Mouse (Mus musculus): ENCODE results near the gene Mrps11. TPM values are rescaled to one million over a fixed set of nuclear protein-coding genes. Genes with fewer than 3 reads are reported as not detected.
A peak's percentile ranks its signal among the peaks of the same experiment; 100 is the strongest.

The Mrps11 gene
- 71.0 and 77.3 TPM in 2 replicates for polyA plus RNA-seq (2015; fragmentation: Nextera tagmentation; extraction: Ambion mirVana)

- peak; percentile 98 for ATAC-seq (replicated peaks; ENCODE audit: low FRiP score, low read depth)
- H3K27ac ChIP-seq = peak within 1 kb of the TSS; percentile 48; the same call in 1 of the 2 replicates
Measured at GRCm38 (mm10) chr7:78782639-78783581, at the start of gene Mrps11, which contains the start of gene Mrpl46. Gene Mrps11, plus strand, starts transcription at chr7:78783119. Gene Mrpl46, minus strand, starts transcription at chr7:78783531.

GRCm38 (mm10) chr7:78737196-78737595 lies 45.7 kb upstream of the Mrps11 start:
- no peak overlapping the region for H3K4me2 ChIP-seq (ENCODE audit: low read length)
- no peaks in the 10 kb centered on the region for H3K36me3 ChIP-seq (ENCODE audit: insufficient read depth, low read length)
- WGBS = 93% methylated on average over 6 of the region's 6 CpGs
- H3K9me3 ChIP-seq (replicated peaks; ENCODE audit: low read length) = no peaks in the 10 kb centered on the region
- ATAC-seq (replicated peaks; ENCODE audit: low FRiP score, low read depth) = no peak
- H3K4me1 ChIP-seq (replicated peaks; ENCODE audit: insufficient read depth, low read length) = no peaks in the 10 kb centered on the region
- H3K9ac ChIP-seq (ENCODE audit: low read depth, low read length) = no peak overlapping the region
- H3K27me3 ChIP-seq (ENCODE audit: insufficient read depth, low read length) = no peaks in the 10 kb centered on the region
- H3K4me3 ChIP-seq (replicated peaks; ENCODE audit: low read depth, low read length) = no peak overlapping the region
- H3K27ac ChIP-seq = no peak overlapping the region
- TF ChIP-seq CTCF (IDR thresholded peaks at IDR 0.05; ENCODE audit: low read depth) = no peak
- DNase-seq (ENCODE audit: low spot score) = no peak

More at GRCm38 (mm10) chr7:78782639-78783581, at the start of gene Mrps11, which contains the start of gene Mrpl46:
- Histone ChIP-seq H3K27me3 (ENCODE audit: insufficient read depth, low read length) (no peaks in the 10 kb centered on the region), H3K36me3 (ENCODE audit: insufficient read depth, low read length) (peaks cover 17% of the 10 kb centered on the region), H3K9ac (ENCODE audit: low read depth, low read length) (peak within 1 kb of the TSS; percentile 83), H3K4me3 (replicated peaks; ENCODE audit: low read depth, low read length) (peak within 1 kb of the TSS; percentile 86), H3K9me3 (replicated peaks; ENCODE audit: low read length) (no peaks in the 10 kb centered on the region), H3K4me1 (replicated peaks; ENCODE audit: insufficient read depth, low read length) (peaks cover 9% of the 10 kb centered on the region), H3K4me2 (ENCODE audit: low read length) (peak within 1 kb of the TSS; percentile 86)
- no peak for TF ChIP-seq CTCF (IDR thresholded peaks at IDR 0.05; ENCODE audit: low read depth)
- DNase-seq (ENCODE audit: low spot score) = peak; percentile 93
- WGBS = under 1% methylated on average over 44 of the region's 44 CpGs

GRCm38 (mm10) chr7:78737614-78738210 lies 45.2 kb upstream of the Mrps11 start, which contains the start of gene Ntrk3:
Gene Ntrk3, minus strand, starts transcription at chr7:78738012.
- Histone ChIP-seq H3K9ac (ENCODE audit: low read depth, low read length) (no peak within 1 kb of the TSS), H3K36me3 (ENCODE audit: insufficient read depth, low read length) (no peaks in the 10 kb centered on the region), H3K27ac (no peak within 1 kb of the TSS), H3K27me3 (ENCODE audit: insufficient read depth, low read length) (no peaks in the 10 kb centered on the region), H3K4me1 (replicated peaks; ENCODE audit: insufficient read depth, low read length) (no peaks in the 10 kb centered on the region), H3K4me2 (ENCODE audit: low read length) (no peak within 1 kb of the TSS), H3K4me3 (replicated peaks; ENCODE audit: low read depth, low read length) (no peak within 1 kb of the TSS), H3K9me3 (replicated peaks; ENCODE audit: low read length) (no peaks in the 10 kb centered on the region)
- ATAC-seq (replicated peaks; ENCODE audit: low FRiP score, low read depth) = no peak
- WGBS = 87% methylated on average over 5 of the region's 5 CpGs
- DNase-seq (ENCODE audit: low spot score) = no peak
- no peak for TF ChIP-seq CTCF (IDR thresholded peaks at IDR 0.05; ENCODE audit: low read depth)

- no peaks in the 10 kb centered on the region for H3K4me1 ChIP-seq (replicated peaks; ENCODE audit: insufficient read depth, low read length)
- no peak overlapping the region for H3K27ac ChIP-seq
- no peaks in the 10 kb centered on the region for H3K9me3 ChIP-seq (replicated peaks; ENCODE audit: low read length)
- H3K4me3 ChIP-seq (replicated peaks; ENCODE audit: low read depth, low read length) = no peak overlapping the region
- no peak overlapping the region for H3K4me2 ChIP-seq (ENCODE audit: low read length)
- H3K27me3 ChIP-seq (ENCODE audit: insufficient read depth, low read length) = no peaks in the 10 kb centered on the region
- TF ChIP-seq CTCF (IDR thresholded peaks at IDR 0.05; ENCODE audit: low read depth) = no peak
- H3K9ac ChIP-seq (ENCODE audit: low read depth, low read length) = no peak overlapping the region
- WGBS = 71% methylated on average over 8 of the region's 8 CpGs
- ATAC-seq (replicated peaks; ENCODE audit: low FRiP score, low read depth) (no peak), DNase-seq (ENCODE audit: low spot score) (no peak)
- no peaks in the 10 kb centered on the region for H3K36me3 ChIP-seq (ENCODE audit: insufficient read depth, low read length)
Measured at GRCm38 (mm10) chr7:78739351-78740000, 43.4 kb upstream of the Mrps11 start.

GRCm38 (mm10) chr7:78743731-78744385 lies 39.1 kb upstream of the Mrps11 start:
- Histone ChIP-seq H3K36me3 (ENCODE audit: insufficient read depth, low read length) (no peaks in the 10 kb centered on the region), H3K27me3 (ENCODE audit: insufficient read depth, low read length) (no peaks in the 10 kb centered on the region), H3K27ac (no peak overlapping the region), H3K9ac (ENCODE audit: low read depth, low read length) (no peak overlapping the region), H3K4me1 (replicated peaks; ENCODE audit: insufficient read depth, low read length) (no peaks in the 10 kb centered on the region), H3K4me3 (replicated peaks; ENCODE audit: low read depth, low read length) (no peak overlapping the region), H3K4me2 (ENCODE audit: low read length) (no peak overlapping the region), H3K9me3 (replicated peaks; ENCODE audit: low read length) (no peaks in the 10 kb centered on the region)
- DNase-seq (ENCODE audit: low spot score) (no peak), ATAC-seq (replicated peaks; ENCODE audit: low FRiP score, low read depth) (no peak)
- 55% methylated on average over 5 of the region's 5 CpGs for WGBS
- no peak for TF ChIP-seq CTCF (IDR thresholded peaks at IDR 0.05; ENCODE audit: low read depth)
